ENCODE assay signal across 12 mouse cellular contexts in the genomic region with DNA sequence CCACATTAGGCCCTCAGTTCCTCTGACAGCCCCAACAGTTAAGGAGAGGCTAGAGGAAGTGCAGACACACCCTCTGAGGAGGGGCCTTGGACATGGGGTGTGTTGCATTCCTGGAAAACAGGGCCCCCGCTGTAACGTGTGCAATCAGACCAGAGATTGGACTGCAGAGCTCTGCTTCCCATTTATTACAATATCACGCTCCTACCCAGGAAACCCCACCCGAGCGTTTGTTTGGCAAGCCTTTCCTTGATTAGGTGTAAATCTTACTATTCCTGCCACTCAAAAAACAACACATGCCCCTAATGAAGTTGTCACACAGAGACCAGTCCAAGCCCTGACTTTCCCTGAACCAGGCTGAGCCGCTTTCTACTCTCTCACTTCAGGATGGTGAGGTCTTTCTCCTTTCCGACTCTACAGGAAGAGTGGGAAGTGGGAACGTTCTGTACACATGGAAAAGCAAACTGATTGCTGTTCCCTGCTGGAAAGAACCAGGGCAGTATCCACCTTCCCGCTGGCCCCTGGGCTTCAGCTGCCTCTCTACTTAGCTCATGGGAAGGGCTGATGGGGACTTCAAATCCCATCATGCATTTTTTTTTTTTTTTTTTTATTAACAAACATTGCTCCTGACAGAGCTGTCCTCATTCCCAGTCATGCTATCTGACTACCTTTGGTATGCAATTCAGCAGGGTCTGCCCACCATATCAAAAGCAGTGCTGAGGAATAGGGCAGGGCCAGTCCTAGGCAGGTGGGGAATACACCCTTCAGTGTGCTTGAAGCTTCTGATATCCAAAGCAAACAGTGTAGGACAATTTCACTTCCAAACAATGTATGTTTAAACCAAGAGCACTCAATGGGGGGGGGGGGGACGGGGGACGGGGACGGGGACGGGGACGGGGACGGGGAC.
DNase-seq lines count a peak whose midpoint lies in the region; ATAC-seq lines count a peak whose summit lies in the region.
"Had no signal": no experiment of that assay in that cellular context is flagged by ENCODE, and none has a peak within 500 bp of the region (broad histone marks: within the 10 kb centered on the region; RNA-seq: fewer than 3 reads in every experiment).

No protein-coding gene starts in this region.

- DNase-seq in adrenal gland, adult 2 months = peak; percentile 9
- no peak for DNase-seq in adrenal gland, postnatal 14 days
- peak; percentile 64 to 84 for DNase-seq in heart, adult 18-20 months
- peak; percentile 63 for DNase-seq in lung, postnatal 10 days
- DNase-seq in adrenal gland, postnatal 4 days (ENCODE audit: low spot score in 2 of 2) = no peak
- DNase-seq in adrenal gland, postnatal 10 days = no peak
- DNase-seq: adrenal gland, postnatal 36 days; cerebellum, postnatal 14 days; layer of hippocampus, adult 9-11 months had no signal

- no peaks in the 10 kb centered on the region for H3K36me3 ChIP-seq in intestine, embryonic 15.5 days
- H3K36me3 ChIP-seq in forebrain, embryonic 13.5 days (ENCODE audit: poor library complexity, severe bottlenecking) = no peaks in the 10 kb centered on the region
- H3K36me3 ChIP-seq: liver, embryonic 15.5 days had no signal

- H3K4me2 ChIP-seq in intestine, embryonic 15.5 days (replicated peaks) = peak overlapping the region; percentile 44
- H3K4me2 ChIP-seq in forebrain, embryonic 13.5 days = no peak overlapping the region
- H3K4me2 ChIP-seq: liver, embryonic 15.5 days had no signal

- 0 out of 2 replicates have a peak overlapping the region, but pooled peaks have one; percentile 10 for H3K4me3 ChIP-seq in intestine, embryonic 15.5 days (replicated peaks)
- H3K4me3 ChIP-seq in forebrain, embryonic 13.5 days = no peak overlapping the region
- H3K4me3 ChIP-seq: liver, embryonic 15.5 days had no signal

- WGBS in intestine, embryonic 15.5 days = 45% methylated on average over 15 of the region's 15 CpGs
- WGBS in forebrain, embryonic 13.5 days = 83% methylated on average over 15 of the region's 15 CpGs

- H3K27ac ChIP-seq in intestine, embryonic 15.5 days = peak overlapping the region; percentile 67
- H3K27ac ChIP-seq in forebrain, embryonic 13.5 days = no peak overlapping the region
- H3K27ac ChIP-seq: liver, embryonic 15.5 days had no signal

- peak overlapping the region; percentile 17; the same call in 1 of the 2 replicates for H3K9ac ChIP-seq in intestine, embryonic 15.5 days
- H3K9ac ChIP-seq in forebrain, embryonic 13.5 days = no peak overlapping the region
- H3K9ac ChIP-seq: liver, embryonic 15.5 days had no signal

- ATAC-seq in intestine, embryonic 15.5 days = peak; percentile 95
- ATAC-seq in forebrain, embryonic 13.5 days = no peak

- H3K4me1 ChIP-seq in intestine, embryonic 15.5 days (replicated peaks) = peaks cover 6% of the 10 kb centered on the region; the same call in 1 of the 2 replicates
- H3K4me1 ChIP-seq in forebrain, embryonic 13.5 days = peaks cover 19% of the 10 kb centered on the region

- H3K9me3 ChIP-seq in intestine, embryonic 15.5 days = no peaks in the 10 kb centered on the region
- H3K9me3 ChIP-seq in forebrain, embryonic 13.5 days (replicated peaks) = no peaks in the 10 kb centered on the region
- H3K9me3 ChIP-seq: liver, embryonic 15.5 days had no signal

- no peaks in the 10 kb centered on the region for H3K27me3 ChIP-seq in intestine, embryonic 15.5 days (replicated peaks)
- H3K27me3 ChIP-seq in forebrain, embryonic 13.5 days = no peaks in the 10 kb centered on the region
- H3K27me3 ChIP-seq: liver, embryonic 15.5 days had no signal

Comparison
In these comparisons a context has a peak if more than half of its experiments do, and no peak if none do; other contexts are left out.
1. DNase-seq: peak in adrenal gland, adult 2 months (single experiment), heart, adult 18-20 months (2 of 2) and lung, postnatal 10 days (single experiment); none in adrenal gland, postnatal 14 days (single experiment), adrenal gland, postnatal 4 days (0 of 2) and adrenal gland, postnatal 10 days (single experiment).